Mouse (Mus musculus) cerebellum, adult 18-20 months (tissue): ENCODE measurements around the gene Irf2bp2.

Experiments used
- DNase-seq, 2 experiments: peaks; one replicate each; pipeline ENCODE4 v3.0.0; 2021

Gene Irf2bp2

GRCm38 (mm10) chr8:126586101-126586500 lies 7.7 kb downstream of the Irf2bp2 start:
- DNase-seq, result no peak

GRCm38 (mm10) chr8:126585561-126586031 lies 8.2 kb downstream of the Irf2bp2 start:
- peak; percentile 34 to 42 for DNase-seq

GRCm38 (mm10) chr8:126584844-126585231 lies 8.9 kb downstream of the Irf2bp2 start:
- DNase-seq, result no peak

DNA sequence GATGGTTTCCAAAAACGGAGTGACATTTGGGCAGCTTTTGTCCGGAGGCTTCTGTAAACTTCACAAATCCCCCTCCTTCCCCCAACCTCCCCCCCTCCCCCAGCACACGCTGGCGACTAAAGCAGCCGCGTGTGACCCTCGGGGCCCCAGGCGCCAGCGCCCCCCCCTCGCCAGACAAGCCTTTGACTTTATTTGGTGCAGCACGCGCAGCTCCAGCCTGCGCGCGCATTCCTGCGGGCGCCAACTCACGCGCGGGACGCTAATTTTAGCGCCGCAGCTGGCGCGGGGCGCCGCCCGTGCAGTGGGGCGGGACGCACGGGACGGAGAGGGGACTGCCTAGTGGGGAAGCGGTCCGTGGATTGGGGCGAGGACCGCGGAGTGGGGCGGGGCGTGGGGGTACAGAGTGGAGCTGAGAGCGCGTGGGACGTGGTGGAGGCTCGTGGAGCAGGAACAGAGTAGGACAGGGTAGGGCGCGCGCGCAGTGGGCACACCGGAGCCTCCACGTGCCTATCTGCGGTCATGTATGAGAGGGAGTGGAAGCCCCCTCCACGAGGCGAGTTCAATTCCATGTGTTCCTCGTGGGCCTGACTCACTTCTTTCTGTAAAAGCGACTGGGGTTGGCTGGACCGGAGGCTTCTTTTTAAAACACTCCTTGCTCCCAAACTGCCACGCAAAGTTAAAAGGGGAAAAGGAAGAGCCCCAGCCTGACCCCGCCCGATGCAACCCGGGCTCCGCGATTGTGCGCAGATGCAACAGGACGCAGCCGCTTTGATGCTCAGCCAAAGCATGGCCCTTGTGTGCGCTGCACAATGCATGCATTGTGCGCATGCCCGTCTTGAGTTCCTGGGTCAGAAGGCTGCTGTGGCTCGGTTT lies 9.6 kb downstream of the Irf2bp2 start:
- DNase-seq, result peak; percentile 73 to 78

DNA sequence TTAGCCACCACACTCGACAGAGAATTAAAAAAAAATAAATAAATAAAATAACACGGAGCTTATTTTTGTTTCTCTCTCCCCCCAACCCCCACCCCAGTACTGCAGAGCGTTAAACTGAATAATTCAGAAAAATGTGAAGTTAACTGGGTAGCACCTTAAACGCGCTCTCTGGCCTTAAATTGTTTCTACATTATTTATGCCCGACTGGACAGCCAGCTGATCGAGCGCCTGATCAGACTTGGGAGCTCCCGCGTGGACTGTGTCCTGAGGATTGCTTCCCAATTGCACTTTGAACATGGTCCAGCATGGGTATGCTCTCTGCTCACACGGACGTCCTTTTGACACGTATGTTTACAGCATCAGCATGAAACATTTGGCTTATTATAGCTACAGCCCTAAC lies 10.3 kb downstream of the Irf2bp2 start:
- DNase-seq, result peak; percentile 47 to 58

DNA sequence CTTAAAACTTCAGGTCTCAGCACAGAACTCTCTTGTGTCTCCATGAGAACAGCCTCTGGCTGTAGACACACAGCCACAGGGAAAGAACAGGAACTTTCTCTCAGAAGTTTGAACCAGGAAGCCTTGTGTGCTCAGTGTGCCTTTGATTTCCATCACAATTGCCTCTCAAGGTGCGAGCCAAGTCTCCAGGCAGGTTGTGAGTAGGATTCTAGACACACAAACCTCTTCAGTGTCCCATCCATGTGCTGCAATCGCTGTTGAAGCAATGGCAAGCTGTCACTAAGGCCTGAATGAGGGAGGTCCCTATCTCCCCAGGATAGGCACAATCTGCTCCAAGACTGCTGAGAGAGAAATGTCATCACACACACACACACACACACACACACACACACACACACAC lies 10.8 kb downstream of the Irf2bp2 start:
- DNase-seq, result no peak

GRCm38 (mm10) chr8:126582509-126582908 lies 11.3 kb downstream of the Irf2bp2 start:
- DNase-seq, result peak; percentile 50 to 65

DNA sequence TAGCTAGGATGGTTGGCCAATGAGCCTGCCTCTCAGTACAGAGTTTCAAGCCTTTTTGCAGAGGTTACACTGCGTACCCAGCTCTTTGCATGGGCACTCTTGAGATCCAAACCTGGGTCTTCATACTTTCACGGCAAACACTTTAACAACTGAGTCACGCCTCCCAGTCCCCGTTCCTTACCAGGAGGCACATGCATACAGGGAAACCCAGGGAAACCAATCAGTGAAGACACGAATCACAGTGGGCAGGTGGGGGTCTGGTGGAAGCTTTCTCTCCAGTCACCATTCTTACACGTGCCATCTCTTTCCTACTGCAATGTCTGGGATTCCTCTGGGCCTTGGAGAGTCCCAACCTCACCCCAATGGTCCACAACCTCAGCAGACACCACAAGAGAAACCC lies 12.1 kb downstream of the Irf2bp2 start:
- no peak for DNase-seq

- no peak for DNase-seq
Measured at GRCm38 (mm10) chr8:126580826-126581225, 13.0 kb downstream of the Irf2bp2 start.

DNA sequence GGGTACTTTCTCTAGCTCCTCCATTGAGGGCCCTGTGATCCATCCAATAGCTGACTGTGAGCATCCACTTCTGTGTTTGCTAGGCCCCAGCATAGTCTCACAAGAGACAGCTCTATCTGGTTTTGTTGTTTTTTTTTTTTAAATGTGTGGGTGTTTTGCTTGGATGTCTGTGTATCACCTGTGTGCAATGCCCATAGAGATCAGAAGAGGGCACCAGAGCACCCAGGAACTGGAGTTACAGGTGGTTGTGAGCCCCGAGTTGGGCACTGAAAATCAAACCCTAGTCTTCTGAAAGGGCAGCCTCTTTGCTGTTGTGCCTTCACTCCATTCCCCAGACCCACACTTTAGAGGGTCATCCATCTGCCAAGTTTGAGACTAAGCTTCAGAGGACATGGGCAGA lies 13.7 kb downstream of the Irf2bp2 start:
- no peak for DNase-seq

DNA sequence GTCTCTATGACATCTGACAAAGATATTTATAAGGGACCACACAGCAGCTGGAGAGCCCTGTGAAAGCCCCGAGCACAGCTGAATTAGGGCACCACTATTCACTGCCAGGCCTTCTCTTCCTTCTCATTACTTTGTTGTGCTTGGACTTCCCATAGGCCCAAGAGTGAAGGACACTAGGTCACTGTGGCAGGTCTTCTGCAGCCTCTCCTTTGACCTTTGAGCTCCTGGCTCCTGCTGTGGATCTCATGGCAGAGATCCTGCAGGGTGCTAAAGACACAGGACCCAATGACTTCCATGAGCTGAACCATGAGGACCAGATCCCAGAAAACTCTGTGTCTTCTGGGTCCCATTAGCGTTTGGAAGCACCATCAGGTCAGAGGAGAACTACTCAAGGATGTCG lies 15.1 kb downstream of the Irf2bp2 start:
- no peak for DNase-seq

GRCm38 (mm10) chr8:126576919-126577318 lies 16.9 kb downstream of the Irf2bp2 start:
- DNase-seq, result no peak

GRCm38 (mm10) chr8:126576086-126576485 lies 17.7 kb downstream of the Irf2bp2 start:
- no peak for DNase-seq

DNA sequence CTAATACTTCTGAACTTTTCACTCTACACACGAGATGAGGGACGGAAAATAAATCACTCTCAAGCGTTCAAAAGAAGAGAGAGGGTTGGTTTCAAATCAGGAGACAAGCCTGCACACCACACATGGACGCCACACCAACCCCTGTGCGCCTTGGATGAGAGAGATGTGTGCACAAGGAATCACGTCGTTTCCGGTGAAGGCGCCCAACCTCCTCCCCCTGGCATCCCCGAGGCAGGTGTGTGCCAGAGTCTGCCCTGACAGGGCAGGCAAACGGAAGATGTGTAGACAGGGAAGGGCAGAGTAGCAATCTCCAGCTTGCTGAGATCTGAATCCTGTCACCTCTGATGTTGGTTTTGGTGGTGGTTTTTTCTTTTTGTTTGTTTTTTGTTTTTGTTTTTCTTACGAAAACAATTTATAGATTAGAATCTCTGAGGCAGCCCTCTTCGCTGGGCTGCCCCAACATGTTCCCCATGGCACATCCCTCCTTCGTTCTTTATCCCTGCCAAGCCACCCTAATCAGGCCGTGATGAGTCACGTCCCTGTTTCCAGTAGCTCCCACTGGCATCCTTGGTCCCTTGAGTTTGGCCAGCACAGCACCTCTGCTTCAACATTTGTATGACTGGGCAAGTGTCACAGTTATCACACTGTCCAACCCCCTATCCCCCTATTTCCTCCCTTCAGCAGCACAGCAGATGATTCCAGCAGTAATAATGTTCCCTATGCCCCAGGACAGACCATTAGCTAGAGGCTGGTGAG lies 18.7 kb downstream of the Irf2bp2 start:
- DNase-seq, result no peak

DNA sequence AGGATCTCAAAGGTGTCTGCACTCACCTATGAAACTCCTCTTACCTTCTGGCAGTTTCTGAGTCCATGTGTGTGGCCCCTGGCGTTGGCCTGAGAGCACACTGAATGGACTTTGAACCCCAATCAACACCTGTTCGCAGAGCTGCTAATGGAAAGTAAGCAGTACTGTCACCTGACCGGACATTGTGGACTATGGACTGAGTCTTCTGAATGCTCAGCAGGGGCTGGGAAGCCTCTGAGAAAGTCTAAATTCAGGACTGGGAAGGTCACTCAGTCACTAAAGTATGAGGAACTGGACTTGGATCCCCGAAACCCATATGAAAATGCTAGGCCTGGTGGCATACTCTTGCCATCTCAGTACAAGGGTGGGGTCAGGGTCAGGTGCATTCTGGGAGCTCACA lies 19.9 kb downstream of the Irf2bp2 start:
- no peak for DNase-seq

DNA sequence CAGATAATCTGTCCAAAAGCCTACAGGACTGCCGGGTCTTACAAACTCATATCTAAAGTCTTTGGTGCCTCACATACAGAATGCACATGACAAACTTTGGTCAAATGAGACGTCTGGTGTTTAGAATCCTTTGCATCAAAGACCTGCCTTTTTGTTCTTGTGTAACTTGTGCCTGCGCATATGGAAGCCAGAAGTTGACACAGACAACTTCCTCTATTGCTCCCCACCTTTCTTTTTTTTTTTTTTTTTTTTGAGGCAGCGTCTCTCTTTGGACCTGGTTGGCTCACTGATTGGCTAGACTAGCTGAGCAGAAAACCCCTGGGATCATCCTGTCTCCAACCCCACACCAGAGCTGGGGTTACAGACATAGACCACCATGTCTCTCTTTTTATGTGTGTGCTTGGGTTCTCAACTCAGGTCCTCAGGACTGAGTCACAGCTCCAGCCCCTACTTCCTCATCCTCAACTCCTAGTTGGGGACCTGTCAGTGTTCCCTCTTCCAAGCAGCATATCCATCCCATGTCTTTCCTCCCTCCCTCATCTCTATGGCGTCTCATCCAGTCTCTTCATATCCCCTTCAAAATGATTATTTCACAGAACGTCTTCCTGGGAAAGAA lies 20.6 kb downstream of the Irf2bp2 start:
- no peak for DNase-seq

- DNase-seq, result no peak
Measured at GRCm38 (mm10) chr8:126571065-126571660, 22.6 kb downstream of the Irf2bp2 start.

- DNase-seq, result no peak
Measured at GRCm38 (mm10) chr8:126570521-126571040, 23.2 kb downstream of the Irf2bp2 start.

GRCm38 (mm10) chr8:126570046-126570445 lies 23.7 kb downstream of the Irf2bp2 start:
- DNase-seq, result no peak

DNA sequence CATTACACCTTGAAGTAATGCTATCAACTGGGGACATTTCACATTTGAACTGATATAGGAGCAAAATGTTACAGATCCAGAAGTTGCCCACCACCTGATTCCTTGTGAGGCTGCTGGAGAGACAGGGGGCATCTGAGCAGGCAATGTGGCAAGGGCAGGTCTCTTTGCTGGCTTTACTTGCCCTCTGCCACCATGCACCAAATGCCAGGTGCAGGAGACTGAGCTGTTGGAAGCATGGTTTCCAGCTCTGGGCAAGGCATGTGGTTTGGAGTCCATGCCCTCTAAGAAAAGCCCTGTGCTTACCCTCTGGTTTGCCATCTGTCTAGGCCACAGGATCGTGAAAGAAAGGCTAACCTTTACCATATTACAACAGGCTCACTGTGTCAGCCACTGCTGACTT lies 24.1 kb downstream of the Irf2bp2 start:
- DNase-seq, result no peak

DNA sequence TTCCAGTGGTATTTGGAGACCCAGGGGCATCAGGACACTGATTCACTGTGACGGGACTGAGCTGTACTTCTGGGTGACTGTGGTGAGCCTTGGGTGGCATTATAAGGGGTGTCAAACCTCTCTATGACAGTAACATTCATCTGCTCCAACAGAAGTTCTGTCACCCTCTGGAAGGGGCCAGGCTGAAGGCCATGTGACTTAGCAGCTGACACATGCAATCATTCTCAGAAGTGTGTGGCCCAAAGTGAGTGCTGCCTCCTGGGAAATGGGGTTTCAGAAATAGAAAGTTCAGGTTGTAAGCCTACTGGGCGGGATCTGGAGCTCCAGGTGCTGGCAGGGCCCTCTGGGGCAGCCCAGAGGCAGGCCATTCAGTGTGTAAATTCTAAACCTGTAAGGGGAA lies 26.1 kb downstream of the Irf2bp2 start:
- DNase-seq, result no peak

DNA sequence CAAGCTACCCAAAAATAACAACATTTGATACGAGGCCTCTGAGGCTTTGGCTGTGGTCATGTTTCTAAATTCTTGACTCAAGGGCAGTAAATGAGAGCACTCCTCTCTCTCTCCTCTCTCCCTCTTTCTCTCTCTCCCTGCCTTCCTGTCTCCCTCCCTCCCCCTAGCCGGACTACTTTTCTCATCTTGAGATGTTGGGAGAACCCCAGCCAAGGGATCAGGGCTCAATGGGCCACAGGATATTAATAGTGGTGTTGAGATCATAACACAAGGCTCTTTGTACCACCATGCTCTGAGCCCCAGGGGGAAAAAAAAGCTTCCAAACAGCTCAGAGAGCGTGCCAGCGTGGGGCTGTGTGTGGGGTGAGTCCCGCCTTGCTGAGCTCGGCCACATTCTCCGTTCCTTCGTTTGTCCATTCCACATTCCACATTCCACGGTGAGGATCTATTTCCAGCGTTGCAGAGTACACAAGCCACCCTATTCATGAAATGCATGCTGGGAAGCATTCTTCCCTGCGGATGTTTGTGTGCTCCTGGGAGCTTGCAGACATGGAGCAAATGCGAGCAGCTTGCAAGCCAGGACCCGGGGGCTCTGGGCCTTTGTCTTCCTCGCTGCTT lies 27.2 kb downstream of the Irf2bp2 start:
- no peak for DNase-seq
